Mouse (Mus musculus) cerebellum, adult 11 months (tissue): Measurements from ENCODE around the gene 1810010D01Rik.
A peak's percentile ranks its signal among the peaks of the same experiment; 100 is the strongest.

Experiments used
- DNase-seq: peaks from one replicate; pipeline ENCODE4 v3.0.0; 2022

The 1810010D01Rik gene

GRCm38 (mm10) chr7:145208006-145208405, at the start of gene 1810010D01Rik:
TSS of gene 1810010D01Rik (minus strand) at chr7:145208119.
- DNase-seq = no peak

GRCm38 (mm10) chr7:145256092-145256491, 48.2 kb upstream of the 1810010D01Rik start:
- DNase-seq = no peak

DNA sequence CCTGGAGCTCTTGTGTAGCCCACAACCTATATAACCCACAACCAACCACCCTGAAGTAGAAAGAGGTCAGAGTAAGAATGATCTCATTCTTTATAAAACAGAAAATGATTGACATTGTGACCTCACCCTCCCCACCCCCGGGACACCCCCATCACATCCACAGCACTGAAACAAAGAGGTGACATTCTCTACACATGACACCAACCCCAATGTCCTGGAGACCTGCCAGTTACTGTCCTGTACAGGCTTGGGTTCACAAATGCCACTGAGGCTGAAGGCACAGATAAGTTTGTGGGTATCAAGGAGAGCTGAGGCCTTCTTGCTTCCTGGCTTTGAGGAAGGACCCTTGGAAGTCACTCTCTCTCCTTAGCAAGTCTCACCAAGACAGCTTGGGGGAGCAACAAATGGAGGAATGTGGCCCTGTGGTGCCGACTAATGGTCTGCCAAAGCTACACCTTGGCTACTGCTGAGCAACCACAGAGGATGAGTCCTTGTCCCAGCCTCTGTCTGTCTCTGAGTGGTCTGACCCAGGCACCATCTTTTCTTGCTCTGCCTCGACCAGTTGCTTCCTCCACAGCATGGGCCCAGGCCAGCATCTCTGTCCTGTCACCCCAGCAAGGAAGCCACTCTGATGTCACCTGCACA, 46.2 kb upstream of the 1810010D01Rik start:
- DNase-seq = no peak

DNA sequence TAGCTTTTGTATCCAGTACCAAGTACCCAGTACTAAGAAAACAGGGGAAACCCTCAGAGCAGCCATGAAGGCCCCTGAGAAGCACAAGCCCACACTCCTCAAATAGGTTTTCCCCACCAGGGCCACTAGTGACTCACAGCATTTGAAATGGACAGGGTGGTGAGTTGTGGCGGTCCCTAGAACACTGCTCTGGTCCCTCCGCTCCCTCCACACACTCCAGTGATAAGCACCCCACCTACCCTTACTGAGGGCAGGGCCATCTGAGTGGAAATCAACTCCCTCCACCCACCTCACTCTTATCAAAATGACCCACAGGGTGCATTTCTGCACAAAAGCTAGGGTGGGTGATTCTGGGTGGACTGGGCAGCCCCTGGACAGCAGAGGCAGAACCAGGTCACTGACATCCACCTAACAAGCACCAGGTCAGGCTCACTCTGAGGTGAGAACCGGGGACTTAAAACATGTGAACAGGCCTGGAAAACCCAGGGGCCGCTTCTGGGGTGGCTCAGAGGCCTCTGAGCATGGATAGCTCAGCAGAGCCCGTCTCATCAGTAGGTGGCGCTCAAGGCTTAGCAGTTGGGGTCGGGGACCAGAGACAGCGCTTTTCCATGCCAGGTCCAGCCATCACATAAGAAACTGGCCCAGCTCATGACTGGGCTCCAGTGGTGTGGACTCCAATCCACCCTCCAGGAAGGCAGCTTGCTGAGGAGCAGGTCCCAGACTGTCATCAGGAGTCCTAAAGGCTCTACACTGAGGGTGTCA, 45.0 kb upstream of the 1810010D01Rik start:
- peak; percentile 89 for DNase-seq

DNA sequence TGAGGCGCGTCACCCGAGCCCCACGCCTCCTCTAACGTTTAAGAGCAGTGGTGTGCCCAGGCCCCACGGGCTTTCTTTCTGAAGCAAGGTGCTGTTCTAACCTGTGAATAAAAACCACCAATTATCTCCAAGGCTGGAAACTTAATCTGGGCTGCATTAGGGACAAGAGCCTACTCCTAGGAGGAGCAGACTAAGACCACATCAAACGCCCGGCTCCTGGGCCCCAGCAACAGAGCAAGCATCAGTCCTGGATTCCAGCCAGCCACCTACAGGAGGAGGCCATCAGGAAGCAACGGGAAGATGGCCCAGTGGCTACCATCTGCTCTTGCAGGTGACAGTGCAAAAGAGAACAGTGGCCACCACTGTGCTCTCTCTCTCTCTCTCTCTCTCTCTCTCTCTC, 42.3 kb upstream of the 1810010D01Rik start:
- DNase-seq = peak; percentile 78

DNA sequence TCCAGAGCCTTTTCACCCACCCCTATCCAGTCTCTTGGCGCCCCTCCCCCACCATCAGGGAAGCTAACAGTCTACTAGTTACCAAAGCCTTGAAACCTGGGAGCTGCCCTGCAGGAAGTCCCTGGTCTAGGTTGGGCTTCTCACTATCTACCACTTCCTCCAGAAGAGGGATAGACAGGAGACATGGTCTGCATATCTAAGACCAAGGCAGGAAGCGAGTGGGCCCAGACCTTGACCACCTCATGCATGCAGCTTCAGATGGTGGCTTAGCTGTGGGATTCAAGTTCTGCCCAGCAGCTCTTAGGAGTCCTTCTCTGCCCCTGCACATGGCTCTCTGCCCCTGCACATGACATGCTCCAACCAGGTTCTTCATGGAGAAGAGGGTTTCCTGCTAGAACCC, 41.0 kb upstream of the 1810010D01Rik start:
- no peak for DNase-seq

- DNase-seq = peak; percentile 83
These were observed 35.2 kb upstream of the 1810010D01Rik start for GRCm38 (mm10) chr7:145242851-145243712.

- no peak for DNase-seq
These were observed 34.1 kb upstream of the 1810010D01Rik start for GRCm38 (mm10) chr7:145242028-145242427.

GRCm38 (mm10) chr7:145240929-145241328, 33.0 kb upstream of the 1810010D01Rik start:
- peak; percentile 62 for DNase-seq

GRCm38 (mm10) chr7:145239736-145240505, 32.0 kb upstream of the 1810010D01Rik start:
- peak; percentile 72 for DNase-seq

DNA sequence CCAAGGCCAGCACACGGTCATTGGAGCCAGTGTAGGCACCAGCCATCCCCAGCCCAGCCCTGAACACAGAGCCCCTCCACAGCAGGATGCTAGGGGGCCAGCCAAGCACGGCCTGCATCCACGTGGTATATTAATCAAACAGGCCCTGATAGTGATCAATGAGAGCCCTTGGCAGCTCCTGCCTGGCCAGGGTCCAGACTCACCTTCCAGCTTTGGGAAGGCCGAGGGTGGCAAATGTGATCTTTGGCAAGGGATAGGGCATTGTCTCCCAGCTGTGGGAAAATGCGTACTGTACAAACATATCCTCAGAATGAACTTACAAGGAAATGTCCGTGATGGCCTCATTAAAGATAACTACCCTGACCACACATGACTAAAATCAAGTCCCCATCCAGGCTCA, 31.2 kb upstream of the 1810010D01Rik start:
- peak; percentile 36 for DNase-seq

GRCm38 (mm10) chr7:145234841-145235790, 27.2 kb upstream of the 1810010D01Rik start:
- no peak for DNase-seq

- peak; percentile 33 for DNase-seq
These were observed 23.7 kb upstream of the 1810010D01Rik start for GRCm38 (mm10) chr7:145231659-145232058.

GRCm38 (mm10) chr7:145226641-145227040, 18.7 kb upstream of the 1810010D01Rik start:
- no peak for DNase-seq

GRCm38 (mm10) chr7:145225626-145226025, 17.7 kb upstream of the 1810010D01Rik start:
- no peak for DNase-seq

- peak; percentile 44 for DNase-seq
These were observed 14.1 kb upstream of the 1810010D01Rik start for GRCm38 (mm10) chr7:145221841-145222689.

DNA sequence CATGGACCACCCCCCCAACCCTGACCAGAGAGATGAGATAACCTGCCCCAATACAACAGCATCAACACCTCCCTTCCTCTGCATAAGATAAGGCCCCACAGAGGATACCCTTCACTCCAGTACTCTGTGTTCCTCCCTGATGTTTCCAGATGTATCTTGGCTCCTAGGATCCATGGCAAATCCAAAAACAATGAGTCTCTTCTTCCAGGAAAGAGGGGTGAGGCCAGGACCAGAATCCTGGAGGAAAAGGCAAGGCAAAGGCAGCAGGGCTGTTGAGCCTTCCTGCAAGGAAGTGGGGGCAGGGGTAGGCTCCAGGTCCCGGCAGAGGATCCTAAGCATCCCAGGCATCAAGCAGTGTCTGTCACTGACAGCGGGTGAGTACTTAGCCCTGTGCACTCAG, 13.4 kb upstream of the 1810010D01Rik start:
- DNase-seq = no peak

- no peak for DNase-seq
These were observed 11.5 kb upstream of the 1810010D01Rik start for GRCm38 (mm10) chr7:145219420-145219831.

DNA sequence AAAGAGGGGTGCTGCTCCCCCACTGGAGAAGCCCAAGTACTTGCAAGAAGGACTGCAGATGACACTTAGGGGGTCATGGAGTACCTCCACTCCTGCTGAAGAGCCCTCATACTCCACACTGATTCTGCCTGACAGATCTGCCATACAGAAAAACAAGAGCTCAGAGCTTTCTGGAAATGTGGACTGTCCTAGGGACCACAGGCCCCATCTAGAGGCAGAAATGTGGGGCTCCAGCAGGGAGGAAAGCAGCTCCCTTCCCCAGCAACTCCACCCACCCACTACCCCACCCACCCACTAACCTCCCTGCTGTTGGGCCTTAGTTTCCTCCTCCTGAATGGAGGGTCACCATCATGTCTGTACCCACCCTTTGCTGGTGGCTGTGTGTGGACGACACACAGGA, 8.7 kb upstream of the 1810010D01Rik start:
- no peak for DNase-seq

GRCm38 (mm10) chr7:145215476-145215875, 7.6 kb upstream of the 1810010D01Rik start:
- DNase-seq = no peak
